25 mouse cellular contexts compared by ENCODE assay signal in genomic region chr2:127740756-127741519, GRCm38 (mm10). TPM values are rescaled to one million over a fixed set of nuclear protein-coding genes. Genes with fewer than 3 reads are reported as not detected.
DNase-seq lines count a peak whose midpoint lies in the region; ATAC-seq and TF ChIP-seq lines count a peak whose summit lies in the region.
"Had no signal": no experiment of that assay in that cellular context is flagged by ENCODE, and none has a peak within 500 bp of the region (broad histone marks: within the 10 kb centered on the region; RNA-seq: fewer than 3 reads in every experiment).

No protein-coding gene starts in this region.

- peaks cover 2% of the 10 kb centered on the region; the same call in 1 of the 2 replicates for H3K4me1 ChIP-seq in liver, adult 2 months (ENCODE audit: control insufficient read depth, insufficient read depth, low read length)
- H3K4me1 ChIP-seq in forebrain, embryonic 11.5 days (replicated peaks; ENCODE audit: control insufficient read depth, insufficient read depth, low read length): no peaks in the 10 kb centered on the region
- H3K4me1 ChIP-seq: embryonic facial prominence, embryonic 12.5 days; forebrain, embryonic 15.5 days; heart, embryonic 12.5 days; limb, embryonic 12.5 days; lung, embryonic 15.5 days had no signal

- no peak for TF ChIP-seq CTCF in liver, adult 2 months (IDR thresholded peaks at IDR 0.05; ENCODE audit: low read depth, low read length)

- WGBS in liver, adult 2 months: 87% methylated on average over 9 of the region's 9 CpGs
- 74% methylated on average over 9 of the region's 9 CpGs for WGBS in forebrain, embryonic 11.5 days

- peak; percentile 66; the same call in 1 of the 2 replicates for ATAC-seq in megakaryocyte, adult 5-6 weeks (ENCODE audit: poor library complexity, severe bottlenecking)
- no peak for ATAC-seq in forebrain, embryonic 11.5 days (replicated peaks; ENCODE audit: low FRiP score)
- ATAC-seq: activated CD4-positive, CD25-positive, alpha-beta regulatory T cell, adult 4 months; forebrain, embryonic 15.5 days had no signal

- peak; percentile 90 for DNase-seq in liver, adult 2 months (ENCODE audit: extremely low read depth, low read depth, low spot score)
- no peak for DNase-seq in liver
- peak; percentile 66 for DNase-seq in adrenal gland, postnatal 14 days
- peak; percentile 24 for DNase-seq in embryo, embryonic 11 days
- no peak for DNase-seq in gastrocnemius, postnatal 25 days
- no peak for DNase-seq in forebrain, embryonic 11.5 days (ENCODE audit: low spot score)
- DNase-seq: cerebellum, adult 8-10 months; heart, adult 18-20 months; heart, postnatal 10 days; kidney, adult 8-10 months; kidney, postnatal 10 days; layer of hippocampus, postnatal 36 days; midbrain, embryonic 14.5 days; right cerebral cortex, postnatal 14 days had no signal

- H3K9me3 ChIP-seq in forebrain, embryonic 11.5 days (ENCODE audit: control insufficient read depth, low read length): no peaks in the 10 kb centered on the region
- H3K9me3 ChIP-seq: embryonic facial prominence, embryonic 12.5 days; forebrain, embryonic 15.5 days; heart, embryonic 12.5 days; limb, embryonic 12.5 days; lung, embryonic 15.5 days; megakaryocyte, embryonic 14.5 days had no signal

- H3K79me2 ChIP-seq in liver, adult 2 months (ENCODE audit: control insufficient read depth, insufficient read depth, low read length): no peaks in the 10 kb centered on the region

- no peak overlapping the region for H3K4me3 ChIP-seq in liver, adult 2 months (ENCODE audit: insufficient read depth, low read depth, low read length)
- no peak overlapping the region for H3K4me3 ChIP-seq in forebrain, embryonic 11.5 days (ENCODE audit: low read depth, low read length)
- H3K4me3 ChIP-seq: embryonic facial prominence, embryonic 12.5 days; erythroblast, embryonic 14.5 days; forebrain, embryonic 15.5 days; heart, embryonic 12.5 days; layer of hippocampus, adult 2 months; limb, embryonic 12.5 days; lung, embryonic 15.5 days; megakaryocyte, embryonic 14.5 days had no signal

- H3K27me3 ChIP-seq in liver, adult 2 months (ENCODE audit: control insufficient read depth, insufficient read depth, low read length): no peaks in the 10 kb centered on the region
- no peaks in the 10 kb centered on the region for H3K27me3 ChIP-seq in forebrain, embryonic 11.5 days (ENCODE audit: control insufficient read depth, insufficient read depth, low read length)
- H3K27me3 ChIP-seq: embryonic facial prominence, embryonic 12.5 days; forebrain, embryonic 15.5 days; heart, embryonic 12.5 days; limb, embryonic 12.5 days; lung, embryonic 15.5 days had no signal

- no peak overlapping the region for H3K9ac ChIP-seq in liver, adult 2 months (ENCODE audit: low read depth, low read length)
- H3K9ac ChIP-seq in forebrain, embryonic 11.5 days (ENCODE audit: low read length): no peak overlapping the region
- H3K9ac ChIP-seq: embryonic facial prominence, embryonic 12.5 days; forebrain, embryonic 15.5 days; heart, embryonic 12.5 days; limb, embryonic 12.5 days; liver, embryonic 14.5 days; lung, embryonic 15.5 days had no signal

- TF ChIP-seq POLR2A in liver, adult 2 months (IDR thresholded peaks at IDR 0.05; ENCODE audit: extremely low read depth, insufficient read depth, low read length): no peak

- H3K27ac ChIP-seq in liver, adult 2 months (replicated peaks; ENCODE audit: insufficient read depth, low read depth, low read length): no peak overlapping the region
- no peak overlapping the region for H3K27ac ChIP-seq in forebrain, embryonic 11.5 days (ENCODE audit: low read depth, low read length)
- H3K27ac ChIP-seq: embryonic facial prominence, embryonic 12.5 days; forebrain, embryonic 15.5 days; layer of hippocampus, adult 2 months; limb, embryonic 12.5 days; liver, embryonic 14.5 days; lung, embryonic 15.5 days had no signal

- H3K36me3 ChIP-seq in liver, adult 2 months (ENCODE audit: control insufficient read depth, insufficient read depth, low read length): no peaks in the 10 kb centered on the region
- no peaks in the 10 kb centered on the region for H3K36me3 ChIP-seq in forebrain, embryonic 11.5 days (ENCODE audit: control insufficient read depth, insufficient read depth, low read length)
- H3K36me3 ChIP-seq: embryonic facial prominence, embryonic 12.5 days; forebrain, embryonic 15.5 days; heart, embryonic 12.5 days had no signal

- H3K4me2 ChIP-seq in forebrain, embryonic 11.5 days (ENCODE audit: low read depth, low read length, severe bottlenecking): no peak overlapping the region
- H3K4me2 ChIP-seq: embryonic facial prominence, embryonic 12.5 days; forebrain, embryonic 15.5 days; heart, embryonic 12.5 days; limb, embryonic 12.5 days; lung, embryonic 15.5 days had no signal

RNA-seq across cellular contexts. Expression of gene Mall, which starts 11.2 kb away (rescaled TPM):
- total RNA-seq in liver, adult 2 months (2014; rRNA removed): not detected in 2 replicates
- polyA plus RNA-seq in liver, adult 2 months (2012; rRNA removed): 0.06 and 0.17 TPM in 2 replicates
- 2.2 and 2.5 TPM in 2 replicates for total RNA-seq in adrenal gland, postnatal 14 days (2021)
- not detected in 2 replicates for total RNA-seq in megakaryocyte, adult 5-6 weeks (2015)
- not detected in 2 replicates for total RNA-seq in megakaryocyte, adult 5-6 weeks (2017)
- 1 to 10 TPM; 3.7 to 5.5 TPM for total RNA-seq in gastrocnemius, postnatal 25 days (2021)
- 1.1 and 1.2 TPM in 2 replicates for polyA plus RNA-seq in forebrain, embryonic 11.5 days (2014; fragmentation: Nextera tagmentation; extraction: Ambion mirVana)
- polyA plus RNA-seq: activated CD4-positive, CD25-positive, alpha-beta regulatory T cell, adult 4 months; erythroblast, embryonic 14.5 days had no signal

RNA-seq across cellular contexts. Expression of gene Nphp1, which starts 47.8 kb away (rescaled TPM):
- 4.7 and 5.8 TPM in 2 replicates for total RNA-seq in liver, adult 2 months (2014; rRNA removed)
- 1.6 and 2.1 TPM in 2 replicates for polyA plus RNA-seq in liver, adult 2 months (2012; rRNA removed)
- total RNA-seq in adrenal gland, postnatal 14 days (2021): 18.7 and 20.9 TPM in 2 replicates
- total RNA-seq in megakaryocyte, adult 5-6 weeks (2015): 0.84 and 2.1 TPM in 2 replicates
- 0.24 and 1.7 TPM in 2 replicates for total RNA-seq in megakaryocyte, adult 5-6 weeks (2017)
- 10 to 100 TPM; 16.7 to 20.0 TPM for total RNA-seq in gastrocnemius, postnatal 25 days (2021)
- 34.1 and 36.0 TPM in 2 replicates for polyA plus RNA-seq in forebrain, embryonic 11.5 days (2014; fragmentation: Nextera tagmentation; extraction: Ambion mirVana)

RNA-seq across cellular contexts. Expression of gene Mtln, which starts 51.4 kb away (rescaled TPM):
- total RNA-seq in liver, adult 2 months (2014; rRNA removed): 36.0 and 47.6 TPM in 2 replicates
- polyA plus RNA-seq in liver, adult 2 months (2012; rRNA removed): 29.9 and 30.7 TPM in 2 replicates
- total RNA-seq in adrenal gland, postnatal 14 days (2021): 68.9 and 70.2 TPM in 2 replicates
- 8.0 and 9.0 TPM in 2 replicates for total RNA-seq in megakaryocyte, adult 5-6 weeks (2015)
- total RNA-seq in megakaryocyte, adult 5-6 weeks (2017): 11.8 and 28.5 TPM in 2 replicates
- total RNA-seq in gastrocnemius, postnatal 25 days (2021): 100 to 1,000 TPM; 104 to 110 TPM
- polyA plus RNA-seq in forebrain, embryonic 11.5 days (2014; fragmentation: Nextera tagmentation; extraction: Ambion mirVana): 30.2 and 34.7 TPM in 2 replicates

Comparison
In these comparisons a context has a peak if more than half of its experiments do, and no peak if none do; other contexts are left out.
1. DNase-seq: peak in liver, adult 2 months (single experiment), adrenal gland, postnatal 14 days (single experiment) and embryo, embryonic 11 days (single experiment); none in liver (single experiment), gastrocnemius, postnatal 25 days (single experiment) and forebrain, embryonic 11.5 days (single experiment).